Mouse (Mus musculus) testis, adult 2 months (tissue): ENCODE measurements around the gene Zswim1. TPM values are rescaled to one million over a fixed set of nuclear protein-coding genes. Genes with fewer than 3 reads are reported as not detected.

Experiments used
- H3K27ac ChIP-seq: fragments of 200-500 bp; 2 replicates; pipeline ENCODE4 v1.5.1; 2012; ENCODE audit warnings: low read depth, low read length; ENCODE audit not compliant: control insufficient read depth, insufficient read depth
- H3K27me3 ChIP-seq: fragments of 200-500 bp; 2 replicates; pipeline ENCODE4 v1.6.1; 2012; ENCODE audit warnings: mild to moderate bottlenecking, low read length, moderate library complexity; ENCODE audit not compliant: control insufficient read depth, insufficient read depth
- H3K36me3 ChIP-seq: fragments of 200-500 bp; 2 replicates; pipeline ENCODE4 v1.6.1; 2012; ENCODE audit warnings: mild to moderate bottlenecking, low read length; ENCODE audit not compliant: control insufficient read depth, insufficient read depth
- H3K4me1 ChIP-seq: fragments of 200-500 bp; 2 replicates; pipeline ENCODE4 v1.6.1; 2012; ENCODE audit warnings: low read length; ENCODE audit not compliant: control insufficient read depth, insufficient read depth
- H3K4me3 ChIP-seq: fragments of 200-500 bp; 2 replicates; pipeline ENCODE4 v1.5.1; 2012; ENCODE audit warnings: low read depth, mild to moderate bottlenecking, low read length, moderate library complexity, mixed read lengths; ENCODE audit not compliant: control insufficient read depth
- CTCF ChIP-seq: fragments of 200-500 bp; IDR thresholded peaks from 2 replicates; pipeline ENCODE4 v1.5.1; 2012; ENCODE audit warnings: low read depth, mild to moderate bottlenecking, inconsistent platforms, low read length, moderate library complexity; ENCODE audit not compliant: control insufficient read depth, insufficient read depth, insufficient replicate concordance
- POLR2A ChIP-seq: fragments of 200-500 bp; IDR thresholded peaks from 2 replicates; pipeline ENCODE4 v1.6.1; 2012; ENCODE audit warnings: low read depth, mild to moderate bottlenecking, inconsistent platforms, low read length, moderate library complexity; ENCODE audit not compliant: control insufficient read depth
- polyA plus RNA-seq: library from polyadenylated mRNA; depleted of rRNA; stranded (reverse); fragments of >200 nt; gene quantifications from 2 replicates; pipeline ENCODE4 v1.2.3, GENCODE M21; 2012

Zswim1 gene
- polyA plus RNA-seq, 1 experiment = 26.0 TPM

GRCm38 (mm10) chr2:164829090-164829489, 6.6 kb downstream of the Zswim1 start:
- Histone ChIP-seq H3K4me3 (peak overlapping the region; percentile 23), H3K4me1 (peaks cover 16% of the 10 kb centered on the region), H3K27me3 (no peaks in the 10 kb centered on the region), H3K27ac (peak overlapping the region; percentile 9; the same call in 1 of the 2 replicates), H3K36me3 (no peaks in the 10 kb centered on the region)
- TF ChIP-seq CTCF = no peak
- TF ChIP-seq POLR2A = no peak

- TF ChIP-seq POLR2A (no peak), CTCF (no peak)
- peak overlapping the region; percentile 32; the same call in 1 of the 2 replicates for H3K4me3 ChIP-seq
- no peaks in the 10 kb centered on the region for H3K27me3 ChIP-seq
- peaks cover 18% of the 10 kb centered on the region for H3K4me1 ChIP-seq
- H3K27ac ChIP-seq = no peak overlapping the region
- no peaks in the 10 kb centered on the region for H3K36me3 ChIP-seq
Observed at GRCm38 (mm10) chr2:164831029-164831428, 8.5 kb downstream of the Zswim1 start.

- TF ChIP-seq POLR2A (no peak), CTCF (no peak)
- no peaks in the 10 kb centered on the region for H3K36me3 ChIP-seq
- no peak overlapping the region for H3K27ac ChIP-seq
- peaks cover 18% of the 10 kb centered on the region for H3K4me1 ChIP-seq
- H3K4me3 ChIP-seq = no peak overlapping the region; the same call in 1 of the 2 replicates
- H3K27me3 ChIP-seq = no peaks in the 10 kb centered on the region
Observed at GRCm38 (mm10) chr2:164832032-164832747, 9.7 kb downstream of the Zswim1 start.

GRCm38 (mm10) chr2:164832748-164833301, 10.3 kb downstream of the Zswim1 start, which contains the start of gene Ctsa:
TSS of gene Ctsa (plus strand) at chr2:164832873.
- peaks cover 18% of the 10 kb centered on the region for H3K4me1 ChIP-seq
- no peaks in the 10 kb centered on the region for H3K36me3 ChIP-seq
- no peaks in the 10 kb centered on the region for H3K27me3 ChIP-seq
- TF ChIP-seq CTCF = 0 out of 2 replicates have a peak, but pooled peaks have one; percentile 31
- TF ChIP-seq POLR2A = no peak
- peak within 1 kb of the TSS; percentile 43 for H3K27ac ChIP-seq
- H3K4me3 ChIP-seq = peak within 1 kb of the TSS; percentile 84

- Histone ChIP-seq H3K4me1 (peaks cover 18% of the 10 kb centered on the region), H3K27me3 (no peaks in the 10 kb centered on the region), H3K27ac (peak within 1 kb of the TSS; percentile 43), H3K4me3 (peak within 1 kb of the TSS; percentile 84), H3K36me3 (no peaks in the 10 kb centered on the region)
- no peak for TF ChIP-seq POLR2A
Observed at GRCm38 (mm10) chr2:164833314-164833959, 11.0 kb downstream of the Zswim1 start, which contains the start of gene Neurl2. TSS of gene Neurl2 (minus strand) at chr2:164833456.

- no peak overlapping the region; the same call in 1 of the 2 replicates for H3K4me3 ChIP-seq
- H3K36me3 ChIP-seq = no peaks in the 10 kb centered on the region
- H3K4me1 ChIP-seq = peaks cover 18% of the 10 kb centered on the region
- no peaks in the 10 kb centered on the region for H3K27me3 ChIP-seq
- H3K27ac ChIP-seq = no peak overlapping the region
- TF ChIP-seq CTCF (no peak), POLR2A (no peak)
Observed at GRCm38 (mm10) chr2:164834531-164834930, 12.0 kb downstream of the Zswim1 start.

- Histone ChIP-seq H3K27me3 (no peaks in the 10 kb centered on the region), H3K27ac (no peak overlapping the region), H3K4me1 (peaks cover 18% of the 10 kb centered on the region), H3K4me3 (no peak overlapping the region), H3K36me3 (no peaks in the 10 kb centered on the region)
- no peak for TF ChIP-seq POLR2A
- no peak for TF ChIP-seq CTCF
Observed at GRCm38 (mm10) chr2:164835164-164835563, 12.7 kb downstream of the Zswim1 start.
